Mouse (Mus musculus) midbrain, embryonic 16.5 days (tissue): ENCODE measurements around the gene Mast1. TPM values are rescaled to one million over a fixed set of nuclear protein-coding genes. Genes with fewer than 3 reads are reported as not detected.
A peak's percentile ranks its signal among the peaks of the same experiment; 100 is the strongest.

Experiments used
- ATAC-seq: fragments of 200-750 bp; cut with Nextera tagmentation; 2 replicates; pipeline ENCODE4 v1.8.0; 2017; ENCODE audit warnings: moderate TSS enrichment
- H3K27ac ChIP-seq: fragments of 300-500 bp; sonication (generic); 2 replicates; pipeline ENCODE4 v1.5.1; 2014; ENCODE audit warnings: mild to moderate bottlenecking, low read length, mixed read lengths
- H3K27me3 ChIP-seq: fragments of 300-500 bp; sonication (generic); 2 replicates; pipeline ENCODE4 v1.6.1; 2014; ENCODE audit warnings: low read depth, low read length, mixed read lengths; ENCODE audit not compliant: control insufficient read depth, insufficient read depth
- H3K36me3 ChIP-seq: fragments of 300-500 bp; sonication (generic); 2 replicates; pipeline ENCODE4 v1.6.1; 2014; ENCODE audit warnings: mild to moderate bottlenecking, low read length, moderate library complexity, mixed read lengths; ENCODE audit not compliant: control insufficient read depth, insufficient read depth
- H3K4me1 ChIP-seq: fragments of 300-500 bp; sonication (generic); 2 replicates; pipeline ENCODE4 v1.6.1; 2014; ENCODE audit warnings: mild to moderate bottlenecking, low read length, mixed read lengths; ENCODE audit not compliant: control insufficient read depth, insufficient read depth
- H3K4me2 ChIP-seq: fragments of 300-500 bp; sonication (generic); 2 replicates; pipeline ENCODE4 v1.6.1; 2014; ENCODE audit warnings: mild to moderate bottlenecking, low read length, mixed read lengths
- H3K4me3 ChIP-seq: fragments of 300-500 bp; sonication (generic); 2 replicates; pipeline ENCODE4 v1.5.1; 2014; ENCODE audit warnings: low read depth, mild to moderate bottlenecking, low read length, moderate library complexity, mixed read lengths
- H3K9ac ChIP-seq: fragments of 300-500 bp; sonication (generic); 2 replicates; pipeline ENCODE4 v1.6.1; 2014; ENCODE audit warnings: low read depth, low read length, mixed read lengths
- H3K9me3 ChIP-seq: fragments of 300-500 bp; sonication (generic); replicated peaks from 2 replicates; pipeline ENCODE4 v1.6.1; 2014; ENCODE audit warnings: mild to moderate bottlenecking, low read length, mixed read lengths; ENCODE audit not compliant: control insufficient read depth, poor library complexity, severe bottlenecking
- WGBS: fragments of 180-500 bp; shearing (Covaris S2); extraction: QIAGEN DNeasy Blood & Tissue Kit; methylation state at CpG from one replicate; pipeline ENCODE4 v1.1.7; 2014; 5-methylcytosine and 5-hydroxymethylcytosine counted together
- polyA plus RNA-seq: library from polyadenylated mRNA; unstranded; fragments of >200 nt; fragmentation: Nextera tagmentation; extraction: Ambion mirVana; gene quantifications from 2 replicates; pipeline ENCODE4 v1.2.1, GENCODE M21; 2015

Gene Mast1
- polyA plus RNA-seq, 1 experiment from 2014 or later = 85.7 TPM

- Histone ChIP-seq H3K27ac (peak overlapping the region; percentile 56; the same call in 1 of the 2 replicates), H3K36me3 (peaks cover 4% of the 10 kb centered on the region), H3K4me1 (peaks cover 26% of the 10 kb centered on the region), H3K4me2 (peak overlapping the region; percentile 90), H3K9ac (no peak overlapping the region), H3K4me3 (no peak overlapping the region), H3K27me3 (no peaks in the 10 kb centered on the region), H3K9me3 (no peaks in the 10 kb centered on the region)
- 58% methylated on average over 3 of the region's 3 CpGs for WGBS
- no peak for ATAC-seq
Observed at GRCm38 (mm10) chr8:84966603-84967002, 29.4 kb upstream of the Mast1 start.

GRCm38 (mm10) chr8:84965731-84966291 is 28.7 kb upstream of the Mast1 start:
- Histone ChIP-seq H3K4me1 (peaks cover 20% of the 10 kb centered on the region), H3K9me3 (no peaks in the 10 kb centered on the region), H3K9ac (peak overlapping the region; percentile 74), H3K4me3 (peak overlapping the region; percentile 59), H3K36me3 (no peaks in the 10 kb centered on the region), H3K27me3 (no peaks in the 10 kb centered on the region), H3K27ac (peak overlapping the region; percentile 56), H3K4me2 (peak overlapping the region; percentile 90)
- WGBS = under 1% methylated on average over 41 of the region's 41 CpGs
- ATAC-seq = peak; percentile 72

- WGBS = 90% methylated on average over 4 of the region's 4 CpGs
- no peak overlapping the region for H3K9ac ChIP-seq
- peaks cover 15% of the 10 kb centered on the region for H3K4me1 ChIP-seq
- H3K4me2 ChIP-seq = no peak overlapping the region
- no peaks in the 10 kb centered on the region for H3K9me3 ChIP-seq
- no peaks in the 10 kb centered on the region for H3K36me3 ChIP-seq
- no peak overlapping the region for H3K27ac ChIP-seq
- no peak for ATAC-seq
- no peak overlapping the region for H3K4me3 ChIP-seq
- H3K27me3 ChIP-seq = no peaks in the 10 kb centered on the region
Observed at GRCm38 (mm10) chr8:84963952-84964351, 26.8 kb upstream of the Mast1 start.

GRCm38 (mm10) chr8:84959811-84960210 is 22.7 kb upstream of the Mast1 start:
- no peaks in the 10 kb centered on the region for H3K36me3 ChIP-seq
- WGBS = 96% methylated on average over 7 of the region's 7 CpGs
- no peaks in the 10 kb centered on the region; the same call in 1 of the 2 replicates for H3K4me1 ChIP-seq
- no peak overlapping the region for H3K4me3 ChIP-seq
- ATAC-seq = no peak
- no peak overlapping the region for H3K4me2 ChIP-seq
- no peaks in the 10 kb centered on the region for H3K9me3 ChIP-seq
- no peak overlapping the region for H3K9ac ChIP-seq
- H3K27me3 ChIP-seq = no peaks in the 10 kb centered on the region
- H3K27ac ChIP-seq = no peak overlapping the region

- Histone ChIP-seq H3K4me3 (no peak overlapping the region), H3K27ac (no peak overlapping the region), H3K27me3 (peaks cover 7% of the 10 kb centered on the region), H3K9ac (no peak overlapping the region), H3K36me3 (no peaks in the 10 kb centered on the region), H3K4me2 (no peak overlapping the region), H3K9me3 (no peaks in the 10 kb centered on the region; the same call in 1 of the 2 replicates), H3K4me1 (no peaks in the 10 kb centered on the region)
- WGBS = 45% methylated on average over 2 of the region's 2 CpGs
- ATAC-seq = no peak
Observed at GRCm38 (mm10) chr8:84956768-84957167, 19.6 kb upstream of the Mast1 start.

- Histone ChIP-seq H3K27ac (no peak overlapping the region), H3K4me3 (no peak overlapping the region), H3K4me1 (no peaks in the 10 kb centered on the region), H3K27me3 (peaks cover 21% of the 10 kb centered on the region), H3K9me3 (no peaks in the 10 kb centered on the region; the same call in 1 of the 2 replicates), H3K36me3 (no peaks in the 10 kb centered on the region), H3K9ac (no peak overlapping the region), H3K4me2 (no peak overlapping the region)
- ATAC-seq = no peak
- 12% methylated on average over 18 of the region's 18 CpGs for WGBS
Observed at GRCm38 (mm10) chr8:84952612-84953255, 15.6 kb upstream of the Mast1 start.

- no peak overlapping the region for H3K27ac ChIP-seq
- no peak overlapping the region for H3K4me3 ChIP-seq
- no peaks in the 10 kb centered on the region for H3K36me3 ChIP-seq
- no peak overlapping the region for H3K9ac ChIP-seq
- no peak overlapping the region for H3K4me2 ChIP-seq
- no peak for ATAC-seq
- no peaks in the 10 kb centered on the region; the same call in 1 of the 2 replicates for H3K9me3 ChIP-seq
- peaks cover 21% of the 10 kb centered on the region for H3K27me3 ChIP-seq
- WGBS = 13% methylated on average over 12 of the region's 12 CpGs
- H3K4me1 ChIP-seq = peaks cover 22% of the 10 kb centered on the region; the same call in 1 of the 2 replicates
Observed at GRCm38 (mm10) chr8:84949753-84950152, 12.6 kb upstream of the Mast1 start.

GRCm38 (mm10) chr8:84947241-84947545 is 10.0 kb upstream of the Mast1 start:
- Histone ChIP-seq H3K4me3 (peak overlapping the region; percentile 81), H3K4me1 (peaks cover 33% of the 10 kb centered on the region), H3K27ac (no peak overlapping the region; the same call in 1 of the 2 replicates), H3K9me3 (no peaks in the 10 kb centered on the region), H3K9ac (peak overlapping the region; percentile 58), H3K27me3 (peaks cover 17% of the 10 kb centered on the region), H3K4me2 (peak overlapping the region; percentile 76), H3K36me3 (no peaks in the 10 kb centered on the region)
- 13% methylated on average over 9 of the region's 9 CpGs for WGBS
- ATAC-seq = no peak

GRCm38 (mm10) chr8:84946528-84947240 is 9.5 kb upstream of the Mast1 start, which contains the start of gene Rtbdn:
Gene Rtbdn, plus strand, starts transcription at chr8:84946991.
- Histone ChIP-seq H3K9me3 (no peaks in the 10 kb centered on the region), H3K27me3 (peaks cover 17% of the 10 kb centered on the region), H3K27ac (peak within 1 kb of the TSS; percentile 86), H3K4me2 (peak within 1 kb of the TSS; percentile 76), H3K4me1 (peaks cover 33% of the 10 kb centered on the region), H3K36me3 (no peaks in the 10 kb centered on the region), H3K4me3 (peak within 1 kb of the TSS; percentile 81), H3K9ac (peak within 1 kb of the TSS; percentile 87)
- peak; percentile 32; the same call in 1 of the 2 replicates for ATAC-seq
- WGBS = 5% methylated on average over 17 of the region's 17 CpGs
